Mouse (Mus musculus): ENCODE data around the gene Gm2163.
"Not testable (repeated sequence)": the region's sequence is repeated elsewhere in the genome, so short reads cannot be mapped to it uniquely, and the experiment has no call there.

Gene Gm2163

GRCm38 (mm10) chr4:42466452-42466851 is at the start of gene Gm2163:
Gene Gm2163 (plus strand): TSS chr4:42466752.
- not testable (repeated sequence) for DNase-seq (ENCODE audit: low read depth, low spot score)

GRCm38 (mm10) chr4:42439078-42439477 is 27.5 kb upstream of the Gm2163 start, which contains the start of gene Gm21586:
Gene Gm21586 (plus strand): TSS chr4:42439378.
- not testable (repeated sequence) for DNase-seq (ENCODE audit: low read depth, low spot score)

GRCm38 (mm10) chr4:42528075-42528474 is 61.5 kb downstream of the Gm2163 start, which contains the start of gene Fam205a2:
Gene Fam205a2 (minus strand): TSS chr4:42528175.
- DNase-seq (ENCODE audit: low read depth, low spot score): not testable (repeated sequence)

- DNase-seq (ENCODE audit: low read depth, low spot score): not testable (repeated sequence)
Measured at GRCm38 (mm10) chr4:42611895-42612294, 145.3 kb downstream of the Gm2163 start, which contains the start of gene Gm10591. Gene Gm10591 (plus strand): TSS chr4:42612195.

GRCm38 (mm10) chr4:42629419-42629818 is 162.9 kb downstream of the Gm2163 start, which contains the start of gene Gm2564:
Gene Gm2564 (plus strand): TSS chr4:42629719.
- DNase-seq (ENCODE audit: low read depth, low spot score): not testable (repeated sequence)

All from A20 (cell line).